Mouse (Mus musculus) forelimb bud, embryonic 11.5 days (tissue): ENCODE data around the gene Ppara.

Experiments used
- DNase-seq: peaks from one replicate; pipeline ENCODE4 v3.0.0-alpha.2; 2012; ENCODE audit warnings: low read depth, low spot score

The Ppara gene

GRCm38 (mm10) chr15:85802931-85803330 is 68.1 kb downstream of the Ppara start:
- no peak for DNase-seq

GRCm38 (mm10) chr15:85806886-85807285 is 72.1 kb downstream of the Ppara start:
- no peak for DNase-seq

GRCm38 (mm10) chr15:85807404-85807803 is 72.6 kb downstream of the Ppara start:
- DNase-seq = no peak

- DNase-seq = no peak
These were observed 73.2 kb downstream of the Ppara start for GRCm38 (mm10) chr15:85808031-85808430.

GRCm38 (mm10) chr15:85808434-85808833 is 73.7 kb downstream of the Ppara start:
- DNase-seq = no peak

GRCm38 (mm10) chr15:85809091-85809490 is 74.3 kb downstream of the Ppara start:
- no peak for DNase-seq

- no peak for DNase-seq
These were observed 75.7 kb downstream of the Ppara start for GRCm38 (mm10) chr15:85810462-85810805.

- peak; percentile 3 for DNase-seq
These were observed 76.2 kb downstream of the Ppara start for GRCm38 (mm10) chr15:85810806-85811521.

GRCm38 (mm10) chr15:85811535-85812277 is 76.9 kb downstream of the Ppara start, which contains the start of gene Cdpf1:
TSS of gene Cdpf1 (minus strand) at chr15:85811697.
- DNase-seq = peak; percentile 97

- DNase-seq = no peak
These were observed 78.6 kb downstream of the Ppara start for GRCm38 (mm10) chr15:85813428-85813827.

GRCm38 (mm10) chr15:85821203-85822010 is 86.6 kb downstream of the Ppara start, which contains the start of gene Pkdrej:
TSS of gene Pkdrej (minus strand) at chr15:85821734.
- no peak for DNase-seq

- DNase-seq = peak; percentile 10
These were observed 87.2 kb downstream of the Ppara start for GRCm38 (mm10) chr15:85822011-85822359.

GRCm38 (mm10) chr15:85826676-85827075 is 91.9 kb downstream of the Ppara start:
- DNase-seq = no peak

- DNase-seq = no peak
These were observed 93.3 kb downstream of the Ppara start for GRCm38 (mm10) chr15:85828071-85828470.

GRCm38 (mm10) chr15:85829470-85829869 is 94.7 kb downstream of the Ppara start:
- no peak for DNase-seq

GRCm38 (mm10) chr15:85831954-85832590 is 97.3 kb downstream of the Ppara start, which contains the start of gene Ttc38:
TSS of gene Ttc38 (plus strand) at chr15:85832306.
- peak; percentile 65 for DNase-seq

GRCm38 (mm10) chr15:85832599-85832998 is 97.8 kb downstream of the Ppara start:
- no peak for DNase-seq

GRCm38 (mm10) chr15:85835335-85835734 is 100.6 kb downstream of the Ppara start:
- DNase-seq = no peak

- DNase-seq = no peak
These were observed 102.1 kb downstream of the Ppara start for GRCm38 (mm10) chr15:85836887-85837286.

GRCm38 (mm10) chr15:85840983-85841382 is 106.2 kb downstream of the Ppara start:
- no peak for DNase-seq

- no peak for DNase-seq
These were observed 107.1 kb downstream of the Ppara start for GRCm38 (mm10) chr15:85841796-85842360.
